Mouse (Mus musculus): ENCODE measurements at regions not wholly inside any gene's neighbourhood (a gene's known extent, or its start where the extent isn't known, plus 50 kb on each side); places are given as distances from the start of the nearest gene placed in this dataset.

DNA sequence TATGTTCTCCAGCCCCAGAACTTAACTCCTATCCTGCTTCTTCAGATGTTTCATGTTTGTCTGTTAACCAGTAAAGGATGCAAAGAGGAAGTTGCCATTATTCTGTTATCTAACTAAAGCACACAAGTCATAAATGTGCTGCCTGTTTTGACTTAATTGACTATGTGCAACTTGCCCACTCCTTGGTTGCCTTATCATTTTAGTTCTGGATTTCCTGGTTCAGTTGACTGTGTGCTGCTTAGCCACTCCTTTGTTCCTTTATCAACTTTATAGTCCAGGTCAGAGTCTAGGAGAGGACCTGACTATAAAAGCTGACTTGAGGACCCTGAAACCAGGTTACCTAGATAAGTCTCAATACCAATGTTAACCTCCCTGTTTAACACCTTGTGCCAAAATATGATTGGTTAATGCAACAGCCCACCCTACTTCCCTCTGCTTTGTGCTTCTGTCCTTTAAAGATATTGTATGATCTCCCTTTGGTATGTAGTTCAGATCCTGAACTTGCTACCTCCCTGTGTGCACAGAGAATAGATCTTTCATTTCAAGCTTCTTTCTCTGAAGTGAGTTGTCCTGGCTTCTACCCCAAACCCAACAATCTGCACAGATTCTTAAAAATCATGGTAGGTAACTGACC lies 721.2 kb upstream of the Lcorl start:
- Histone ChIP-seq H3K4me2 (ENCODE audit: low read length) (no peak overlapping the region), H3K27me3 (replicated peaks; ENCODE audit: control insufficient read depth, insufficient read depth, low read length) (no peaks in the 10 kb centered on the region), H3K4me1 (ENCODE audit: control insufficient read depth, insufficient read depth, low read length) (no peaks in the 10 kb centered on the region), H3K27ac (ENCODE audit: low read depth, low read length) (no peak overlapping the region), H3K9me3 (replicated peaks; ENCODE audit: control insufficient read depth, low read length) (no peaks in the 10 kb centered on the region), H3K36me3 (ENCODE audit: control insufficient read depth, insufficient read depth, low read length) (no peaks in the 10 kb centered on the region), H3K4me3 (ENCODE audit: low read depth, low read length) (no peak overlapping the region), H3K9ac (ENCODE audit: low read length) (no peak overlapping the region)
- no peak for ATAC-seq
- no peak for DNase-seq (ENCODE audit: low spot score)

DNA sequence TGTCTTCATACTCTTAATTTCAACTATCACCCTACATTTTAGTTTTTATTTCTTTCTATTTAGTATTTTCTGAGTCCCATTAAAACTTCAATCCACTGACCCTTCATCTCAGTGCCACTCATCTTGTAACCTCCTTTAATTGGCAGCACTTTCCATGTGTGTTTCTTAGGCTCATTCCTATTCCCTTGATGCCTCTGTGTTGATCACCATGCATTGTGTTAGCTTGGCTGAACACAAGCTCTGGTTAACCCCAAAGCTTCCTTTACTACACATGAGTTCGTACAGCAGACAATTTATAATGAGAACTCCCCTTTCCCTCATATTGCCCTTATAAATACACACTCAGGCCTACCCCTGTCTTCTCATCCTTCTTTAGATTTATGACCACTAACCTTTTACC lies 716.5 kb upstream of the Lcorl start:
- H3K4me1 ChIP-seq (ENCODE audit: control insufficient read depth, insufficient read depth, low read length): no peaks in the 10 kb centered on the region
- no peak for DNase-seq (ENCODE audit: low spot score)
- H3K27me3 ChIP-seq (replicated peaks; ENCODE audit: control insufficient read depth, insufficient read depth, low read length): no peaks in the 10 kb centered on the region
- ATAC-seq: no peak
- no peaks in the 10 kb centered on the region for H3K9me3 ChIP-seq (replicated peaks; ENCODE audit: control insufficient read depth, low read length)
- H3K4me3 ChIP-seq (ENCODE audit: low read depth, low read length): no peak overlapping the region
- no peaks in the 10 kb centered on the region for H3K36me3 ChIP-seq (ENCODE audit: control insufficient read depth, insufficient read depth, low read length)
- H3K27ac ChIP-seq (ENCODE audit: low read depth, low read length): no peak overlapping the region
- no peak overlapping the region for H3K4me2 ChIP-seq (ENCODE audit: low read length)
- 63% methylated on average over 1 of the region's 1 CpGs for WGBS
- H3K9ac ChIP-seq (ENCODE audit: low read length): no peak overlapping the region

DNA sequence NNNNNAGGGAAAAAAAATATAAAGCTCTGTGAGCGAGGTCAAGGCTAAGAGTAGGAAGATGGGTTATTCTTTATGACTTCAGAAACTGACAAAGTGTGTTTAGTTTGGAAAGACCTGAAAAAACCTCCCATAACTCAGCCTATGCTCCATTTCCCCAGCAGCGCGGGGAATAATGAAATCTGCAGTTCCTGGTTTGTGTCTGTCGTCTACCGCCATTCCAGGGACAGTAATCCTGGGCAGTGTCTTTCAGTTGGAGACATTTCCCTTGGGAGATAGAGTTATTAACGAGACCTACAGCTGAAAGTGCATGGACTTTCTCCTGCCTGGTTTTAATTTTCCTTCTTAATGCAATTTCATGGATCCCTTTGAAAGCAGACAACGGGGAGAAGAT lies 715.9 kb upstream of the Lcorl start:
- DNase-seq (ENCODE audit: low spot score) (no peak), ATAC-seq (no peak)
- Histone ChIP-seq H3K36me3 (ENCODE audit: control insufficient read depth, insufficient read depth, low read length) (no peaks in the 10 kb centered on the region), H3K27me3 (replicated peaks; ENCODE audit: control insufficient read depth, insufficient read depth, low read length) (no peaks in the 10 kb centered on the region), H3K4me1 (ENCODE audit: control insufficient read depth, insufficient read depth, low read length) (no peaks in the 10 kb centered on the region), H3K4me2 (ENCODE audit: low read length) (no peak overlapping the region), H3K9me3 (replicated peaks; ENCODE audit: control insufficient read depth, low read length) (no peaks in the 10 kb centered on the region), H3K27ac (ENCODE audit: low read depth, low read length) (no peak overlapping the region), H3K4me3 (ENCODE audit: low read depth, low read length) (no peak overlapping the region), H3K9ac (ENCODE audit: low read length) (no peak overlapping the region)
- 91% methylated on average over 7 of the region's 7 CpGs for WGBS

- Histone ChIP-seq H3K4me2 (ENCODE audit: low read length) (no peak overlapping the region), H3K36me3 (ENCODE audit: control insufficient read depth, insufficient read depth, low read length) (no peaks in the 10 kb centered on the region), H3K27me3 (replicated peaks; ENCODE audit: control insufficient read depth, insufficient read depth, low read length) (no peaks in the 10 kb centered on the region), H3K4me3 (ENCODE audit: low read depth, low read length) (no peak overlapping the region), H3K9me3 (replicated peaks; ENCODE audit: control insufficient read depth, low read length) (no peaks in the 10 kb centered on the region), H3K9ac (ENCODE audit: low read length) (no peak overlapping the region), H3K4me1 (ENCODE audit: control insufficient read depth, insufficient read depth, low read length) (no peaks in the 10 kb centered on the region), H3K27ac (ENCODE audit: low read depth, low read length) (no peak overlapping the region)
- ATAC-seq (peak; percentile 50; the same call in 1 of the 2 replicates), DNase-seq (ENCODE audit: low spot score) (peak; percentile 39)
- 73% methylated on average over 3 of the region's 3 CpGs for WGBS
Observed at GRCm38 (mm10) chr5:46556691-46557265, 699.4 kb upstream of the Lcorl start.

- Histone ChIP-seq H3K9me3 (replicated peaks; ENCODE audit: control insufficient read depth, low read length) (no peaks in the 10 kb centered on the region), H3K4me1 (ENCODE audit: control insufficient read depth, insufficient read depth, low read length) (peaks cover 5% of the 10 kb centered on the region; the same call in 1 of the 2 replicates), H3K36me3 (ENCODE audit: control insufficient read depth, insufficient read depth, low read length) (no peaks in the 10 kb centered on the region), H3K4me2 (ENCODE audit: low read length) (no peak overlapping the region), H3K27me3 (replicated peaks; ENCODE audit: control insufficient read depth, insufficient read depth, low read length) (no peaks in the 10 kb centered on the region), H3K4me3 (ENCODE audit: low read depth, low read length) (no peak overlapping the region), H3K27ac (ENCODE audit: low read depth, low read length) (no peak overlapping the region), H3K9ac (ENCODE audit: low read length) (no peak overlapping the region)
- WGBS: 18% methylated on average over 9 of the region's 9 CpGs
- peak; percentile 60; the same call in 1 of the 2 replicates for ATAC-seq
- peak; percentile 30 for DNase-seq (ENCODE audit: low spot score)
Observed at GRCm38 (mm10) chr5:46541333-46542324, 684.2 kb upstream of the Lcorl start.

Data from forebrain, embryonic 14.5 days (tissue).